Mouse (Mus musculus) testis, adult 2 months (tissue): ENCODE measurements around the gene Kremen1. TPM values are rescaled to one million over a fixed set of nuclear protein-coding genes. Genes with fewer than 3 reads are reported as not detected.

Experiments used
- H3K27ac ChIP-seq: fragments of 200-500 bp; 2 replicates; pipeline ENCODE4 v1.5.1; 2012; ENCODE audit warnings: low read depth, low read length; ENCODE audit not compliant: control insufficient read depth, insufficient read depth
- H3K27me3 ChIP-seq: fragments of 200-500 bp; 2 replicates; pipeline ENCODE4 v1.6.1; 2012; ENCODE audit warnings: mild to moderate bottlenecking, low read length, moderate library complexity; ENCODE audit not compliant: control insufficient read depth, insufficient read depth
- H3K36me3 ChIP-seq: fragments of 200-500 bp; 2 replicates; pipeline ENCODE4 v1.6.1; 2012; ENCODE audit warnings: mild to moderate bottlenecking, low read length; ENCODE audit not compliant: control insufficient read depth, insufficient read depth
- H3K4me1 ChIP-seq: fragments of 200-500 bp; 2 replicates; pipeline ENCODE4 v1.6.1; 2012; ENCODE audit warnings: low read length; ENCODE audit not compliant: control insufficient read depth, insufficient read depth
- H3K4me3 ChIP-seq: fragments of 200-500 bp; 2 replicates; pipeline ENCODE4 v1.5.1; 2012; ENCODE audit warnings: low read depth, mild to moderate bottlenecking, low read length, moderate library complexity, mixed read lengths; ENCODE audit not compliant: control insufficient read depth
- CTCF ChIP-seq: fragments of 200-500 bp; IDR thresholded peaks from 2 replicates; pipeline ENCODE4 v1.5.1; 2012; ENCODE audit warnings: low read depth, mild to moderate bottlenecking, inconsistent platforms, low read length, moderate library complexity; ENCODE audit not compliant: control insufficient read depth, insufficient read depth, insufficient replicate concordance
- POLR2A ChIP-seq: fragments of 200-500 bp; IDR thresholded peaks from 2 replicates; pipeline ENCODE4 v1.6.1; 2012; ENCODE audit warnings: low read depth, mild to moderate bottlenecking, inconsistent platforms, low read length, moderate library complexity; ENCODE audit not compliant: control insufficient read depth
- polyA plus RNA-seq: library from polyadenylated mRNA; depleted of rRNA; stranded (reverse); fragments of >200 nt; gene quantifications from 2 replicates; pipeline ENCODE4 v1.2.3, GENCODE M21; 2012

Gene Kremen1
- polyA plus RNA-seq, 1 experiment: 13.5 TPM

GRCm38 (mm10) chr11:5179391-5179790 lies 82.0 kb downstream of the Kremen1 start:
- no peaks in the 10 kb centered on the region for H3K27me3 ChIP-seq
- H3K4me1 ChIP-seq: peaks cover 4% of the 10 kb centered on the region; the same call in 1 of the 2 replicates
- no peaks in the 10 kb centered on the region for H3K36me3 ChIP-seq
- no peak overlapping the region for H3K4me3 ChIP-seq
- TF ChIP-seq CTCF (no peak), POLR2A (no peak)
- H3K27ac ChIP-seq: no peak overlapping the region

- no peaks in the 10 kb centered on the region for H3K36me3 ChIP-seq
- TF ChIP-seq CTCF: no peak
- TF ChIP-seq POLR2A: no peak
- H3K27ac ChIP-seq: no peak overlapping the region
- no peak overlapping the region for H3K4me3 ChIP-seq
- peaks cover 4% of the 10 kb centered on the region; the same call in 1 of the 2 replicates for H3K4me1 ChIP-seq
- H3K27me3 ChIP-seq: no peaks in the 10 kb centered on the region
These were observed 84.2 kb downstream of the Kremen1 start for GRCm38 (mm10) chr11:5177171-5177570.

- Histone ChIP-seq H3K4me1 (peaks cover under 1% of the 10 kb centered on the region; the same call in 1 of the 2 replicates), H3K27ac (no peak overlapping the region), H3K27me3 (no peaks in the 10 kb centered on the region), H3K36me3 (no peaks in the 10 kb centered on the region), H3K4me3 (no peak overlapping the region)
- no peak for TF ChIP-seq POLR2A
- no peak for TF ChIP-seq CTCF
These were observed 84.7 kb downstream of the Kremen1 start for GRCm38 (mm10) chr11:5176685-5177084.

DNA sequence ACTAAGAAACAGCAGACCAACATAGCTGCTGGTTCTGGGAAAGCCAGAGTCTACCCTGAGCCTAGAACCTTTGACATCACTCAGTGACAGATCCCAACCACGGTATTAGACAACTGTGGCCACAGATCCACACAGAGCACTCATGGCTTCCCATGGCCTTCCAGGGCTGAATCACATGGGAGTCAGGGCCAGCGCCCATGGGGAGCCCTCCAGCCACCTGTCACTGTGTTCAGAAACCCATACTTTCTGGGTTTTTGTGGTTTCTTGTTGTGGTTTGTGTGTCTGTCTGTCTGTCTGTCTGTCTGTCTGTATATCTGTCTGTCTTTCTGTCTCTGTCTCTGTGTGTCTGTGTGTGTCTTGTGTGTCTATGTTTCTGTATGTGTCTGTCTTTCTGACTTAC lies 85.5 kb downstream of the Kremen1 start:
- H3K4me1 ChIP-seq: no peaks in the 10 kb centered on the region
- no peaks in the 10 kb centered on the region for H3K36me3 ChIP-seq
- no peak for TF ChIP-seq CTCF
- no peak for TF ChIP-seq POLR2A
- H3K4me3 ChIP-seq: no peak overlapping the region
- H3K27ac ChIP-seq: no peak overlapping the region
- no peaks in the 10 kb centered on the region for H3K27me3 ChIP-seq

- no peak for TF ChIP-seq POLR2A
- TF ChIP-seq CTCF: no peak
- Histone ChIP-seq H3K4me3 (no peak overlapping the region), H3K36me3 (no peaks in the 10 kb centered on the region), H3K27ac (no peak overlapping the region), H3K4me1 (no peaks in the 10 kb centered on the region), H3K27me3 (no peaks in the 10 kb centered on the region)
These were observed 86.2 kb downstream of the Kremen1 start for GRCm38 (mm10) chr11:5175141-5175540.

DNA sequence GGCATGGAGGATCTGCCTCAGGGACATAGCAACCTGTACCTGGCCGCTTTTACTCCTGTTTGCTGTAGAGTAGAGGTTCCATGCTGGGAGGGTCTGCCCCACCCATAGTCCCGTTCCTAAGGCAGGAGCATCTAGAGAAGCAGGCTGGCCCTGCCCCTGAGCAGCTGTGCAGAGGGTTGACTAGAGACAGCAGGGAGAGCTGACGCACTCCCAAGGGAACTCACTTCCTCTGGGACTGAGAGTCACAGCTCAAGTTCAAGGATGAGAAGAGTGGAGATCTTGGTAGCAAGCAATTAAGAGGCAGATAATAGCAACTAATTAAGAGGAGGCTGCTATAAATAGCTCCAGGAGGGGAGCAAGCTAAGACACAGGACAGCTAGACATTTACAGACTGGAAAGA lies 88.5 kb downstream of the Kremen1 start:
- Histone ChIP-seq H3K36me3 (no peaks in the 10 kb centered on the region), H3K27ac (no peak overlapping the region), H3K27me3 (no peaks in the 10 kb centered on the region), H3K4me1 (no peaks in the 10 kb centered on the region), H3K4me3 (no peak overlapping the region)
- TF ChIP-seq CTCF: no peak
- TF ChIP-seq POLR2A: no peak

DNA sequence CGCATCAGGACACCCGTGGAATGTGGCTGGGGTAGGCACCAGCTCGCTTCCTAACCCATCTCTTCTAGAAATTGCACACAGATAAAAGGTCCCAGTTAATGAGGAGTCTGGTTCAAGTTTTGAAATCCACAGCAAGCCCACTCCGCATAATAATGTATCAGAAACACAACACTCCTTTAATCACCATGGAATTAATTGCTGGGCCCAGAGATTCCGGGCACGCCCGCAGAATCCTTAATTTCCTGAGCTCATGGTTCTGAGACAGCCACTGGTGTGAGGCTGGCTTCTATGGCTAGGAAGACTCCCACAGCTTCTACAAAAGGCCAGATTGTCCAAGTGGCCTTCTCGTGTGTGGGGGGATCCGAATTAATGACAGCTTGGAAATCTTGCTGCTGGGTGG lies 94.0 kb downstream of the Kremen1 start:
- no peaks in the 10 kb centered on the region for H3K36me3 ChIP-seq
- no peak overlapping the region for H3K4me3 ChIP-seq
- TF ChIP-seq POLR2A (no peak), CTCF (no peak)
- H3K4me1 ChIP-seq: no peaks in the 10 kb centered on the region
- no peak overlapping the region for H3K27ac ChIP-seq
- no peaks in the 10 kb centered on the region for H3K27me3 ChIP-seq

DNA sequence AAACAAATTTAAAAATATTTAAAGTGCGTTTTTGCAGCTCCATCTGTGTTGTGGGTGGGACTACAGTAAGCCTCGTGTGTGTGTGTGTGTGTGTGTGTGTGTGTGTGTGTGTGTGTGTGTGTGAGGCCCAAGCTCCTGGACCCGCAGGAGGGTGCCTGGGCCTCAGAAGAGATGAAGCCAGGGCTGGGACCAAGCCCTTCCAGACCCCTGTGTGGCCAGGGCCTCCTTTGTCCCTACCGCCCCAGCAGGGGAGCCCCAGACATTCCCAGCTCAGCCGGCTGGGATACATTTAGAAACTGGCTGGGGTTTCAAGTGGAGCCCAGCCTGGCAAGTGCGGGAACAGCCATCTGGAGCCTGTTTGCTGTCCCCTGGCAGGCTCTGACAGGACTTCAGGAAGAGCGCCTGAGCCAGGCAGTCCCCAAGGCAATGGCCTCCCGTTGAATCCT lies 95.9 kb downstream of the Kremen1 start:
- Histone ChIP-seq H3K27ac (no peak overlapping the region), H3K4me3 (no peak overlapping the region), H3K36me3 (no peaks in the 10 kb centered on the region), H3K27me3 (no peaks in the 10 kb centered on the region), H3K4me1 (no peaks in the 10 kb centered on the region; the same call in 1 of the 2 replicates)
- TF ChIP-seq CTCF (no peak), POLR2A (no peak)
